In genomic region chr11:108995990-108996533, GRCm38 (mm10) we compare ENCODE assay signal across 16 mouse cellular contexts.
"Had no signal": no experiment of that assay in that cellular context is flagged by ENCODE, and none has a peak within 500 bp of the region (broad histone marks: within the 10 kb centered on the region; RNA-seq: fewer than 3 reads in every experiment).

No protein-coding gene starts in this region.

- H3K4me1 ChIP-seq: liver, embryonic 13.5 days had no signal

- DNase-seq: kidney, adult 2 months; kidney, postnatal 36 days; liver, embryonic 13.5 days; lung, adult 2 months; midbrain, embryonic 14.5 days; retina, postnatal 1 day; right cerebral cortex, postnatal 4 days; thymus, adult 2 months; thymus, postnatal 14 days; thymus, postnatal 4 days had no signal

- H3K27me3 ChIP-seq: liver, embryonic 13.5 days; neural tube, embryonic 13.5 days had no signal

- H3K36me3 ChIP-seq: liver, embryonic 13.5 days; neural tube, embryonic 13.5 days had no signal

- H3K9ac ChIP-seq: liver, embryonic 13.5 days; neural tube, embryonic 13.5 days had no signal

- H3K4me2 ChIP-seq: liver, embryonic 13.5 days; neural tube, embryonic 13.5 days had no signal

- H3K27ac ChIP-seq: kidney, postnatal 0 days; liver, embryonic 13.5 days; macrophage; neural tube, embryonic 13.5 days; stomach, postnatal 0 days had no signal

- ATAC-seq: intestine, postnatal 0 days had no signal

- H3K4me3 ChIP-seq: liver, embryonic 13.5 days; myocyte; neural tube, embryonic 13.5 days had no signal
